Mouse (Mus musculus) stomach, postnatal 0 days (tissue): ENCODE results near the gene Bcor. TPM values are rescaled to one million over a fixed set of nuclear protein-coding genes. Genes with fewer than 3 reads are reported as not detected.

Experiments
- ATAC-seq: fragments of 200-750 bp; cut with Nextera tagmentation; 2 replicates; pipeline ENCODE4 v1.8.0; 2017; ENCODE audit not compliant: low FRiP score, low TSS enrichment
- DNase-seq: peaks from one replicate; pipeline ENCODE4 v3.0.0-alpha.2; 2016; ENCODE audit warnings: low spot score
- H3K27ac ChIP-seq: fragments of 300-500 bp; sonication (generic); replicated peaks from 2 replicates; pipeline ENCODE4 v1.5.1; 2014; ENCODE audit warnings: mild to moderate bottlenecking, control low read depth
- H3K27me3 ChIP-seq: fragments of 300-500 bp; sonication (generic); 2 replicates; pipeline ENCODE4 v1.6.1; 2014; ENCODE audit warnings: low read length; ENCODE audit not compliant: control insufficient read depth, insufficient read depth
- H3K36me3 ChIP-seq: fragments of 300-500 bp; sonication (generic); 2 replicates; pipeline ENCODE4 v1.6.1; 2014; ENCODE audit warnings: low read length, mixed read lengths; ENCODE audit not compliant: control insufficient read depth, insufficient read depth
- H3K4me1 ChIP-seq: fragments of 300-500 bp; sonication (generic); replicated peaks from 2 replicates; pipeline ENCODE4 v1.6.1; 2014; ENCODE audit warnings: antibody characterized with exemption; ENCODE audit not compliant: control insufficient read depth, insufficient read depth
- H3K4me2 ChIP-seq: fragments of 300-500 bp; sonication (generic); replicated peaks from 2 replicates; pipeline ENCODE4 v1.6.1; 2014; ENCODE audit warnings: low read depth, mild to moderate bottlenecking, control low read depth, moderate library complexity
- H3K4me3 ChIP-seq: fragments of 300-500 bp; sonication (generic); 2 replicates; pipeline ENCODE4 v1.5.1; 2014; ENCODE audit warnings: low read depth, low read length, control low read depth
- H3K9ac ChIP-seq: fragments of 300-500 bp; sonication (generic); 2 replicates; pipeline ENCODE4 v1.6.1; 2014; ENCODE audit warnings: mild to moderate bottlenecking, low read length, control low read depth, mixed read lengths
- H3K9me3 ChIP-seq: fragments of 300-500 bp; sonication (generic); 2 replicates; pipeline ENCODE4 v1.6.1; 2016; ENCODE audit warnings: low read length; ENCODE audit not compliant: control insufficient read depth
- CTCF ChIP-seq: IDR thresholded peaks from 2 replicates; pipeline ENCODE4 v1.5.1; 2016; ENCODE audit warnings: antibody characterized with exemption, low read depth, mild to moderate bottlenecking, moderate library complexity
- EP300 ChIP-seq: optimal IDR thresholded peaks from 2 replicates; pipeline ENCODE3; 2016; ENCODE audit warnings: antibody characterized with exemption
- WGBS: fragments of 180-500 bp; shearing (Covaris S2); extraction: QIAGEN DNeasy Blood & Tissue Kit; methylation state at CpG from one replicate; pipeline ENCODE4 v1.1.7; 2014; 5-methylcytosine and 5-hydroxymethylcytosine counted together
- polyA plus RNA-seq: library from polyadenylated mRNA; unstranded; fragments of >200 nt; fragmentation: Nextera tagmentation; extraction: Ambion mirVana; gene quantifications from 2 replicates; pipeline ENCODE4 v1.2.1, GENCODE M21; 2015

Bcor gene
- polyA plus RNA-seq, 1 experiment from 2014 or later, result 5.5 TPM

- peak overlapping the region; percentile 79 for H3K4me2 ChIP-seq
- H3K27ac ChIP-seq, result peak overlapping the region; percentile 94
- 4% methylated on average over 45 of the region's 70 CpGs for WGBS
- H3K9me3 ChIP-seq, result no peaks in the 10 kb centered on the region
- no peaks in the 10 kb centered on the region for H3K4me1 ChIP-seq
- H3K4me3 ChIP-seq, result peak overlapping the region; percentile 46
- ATAC-seq (peak; percentile 5), DNase-seq (peak; percentile 54)
- no peaks in the 10 kb centered on the region for H3K27me3 ChIP-seq
- H3K9ac ChIP-seq, result peak overlapping the region; percentile 63
- no peak for TF ChIP-seq EP300
- TF ChIP-seq CTCF, result no peak
- no peaks in the 10 kb centered on the region for H3K36me3 ChIP-seq
Measured at GRCm38 (mm10) chrX:12086674-12087510, 73.3 kb downstream of the Bcor start.

GRCm38 (mm10) chrX:12085949-12086348, 74.2 kb downstream of the Bcor start:
- H3K4me3 ChIP-seq, result no peak overlapping the region
- no peaks in the 10 kb centered on the region for H3K36me3 ChIP-seq
- DNase-seq, result no peak
- no peaks in the 10 kb centered on the region for H3K9me3 ChIP-seq
- no peaks in the 10 kb centered on the region for H3K27me3 ChIP-seq
- TF ChIP-seq EP300, result no peak
- no peak for TF ChIP-seq CTCF
- no peak for ATAC-seq
- no peak overlapping the region for H3K9ac ChIP-seq
- H3K4me2 ChIP-seq, result no peak overlapping the region
- 55% methylated on average over 10 of the region's 10 CpGs for WGBS
- no peaks in the 10 kb centered on the region for H3K4me1 ChIP-seq
- no peak overlapping the region for H3K27ac ChIP-seq

- DNase-seq (no peak), ATAC-seq (no peak)
- Histone ChIP-seq H3K36me3 (no peaks in the 10 kb centered on the region), H3K9ac (no peak overlapping the region), H3K4me2 (no peak overlapping the region), H3K27ac (no peak overlapping the region), H3K4me1 (no peaks in the 10 kb centered on the region), H3K4me3 (no peak overlapping the region), H3K27me3 (no peaks in the 10 kb centered on the region), H3K9me3 (no peaks in the 10 kb centered on the region)
- TF ChIP-seq CTCF (no peak), EP300 (no peak)
- WGBS, result 43% methylated on average over 18 of the region's 18 CpGs
Measured at GRCm38 (mm10) chrX:12085290-12085689, 74.9 kb downstream of the Bcor start.

GRCm38 (mm10) chrX:12084698-12085097, 75.5 kb downstream of the Bcor start:
- Histone ChIP-seq H3K9ac (no peak overlapping the region), H3K9me3 (no peaks in the 10 kb centered on the region), H3K4me1 (no peaks in the 10 kb centered on the region), H3K4me3 (no peak overlapping the region), H3K27me3 (no peaks in the 10 kb centered on the region), H3K4me2 (no peak overlapping the region), H3K36me3 (no peaks in the 10 kb centered on the region), H3K27ac (no peak overlapping the region)
- DNase-seq (no peak), ATAC-seq (no peak)
- WGBS, result 64% methylated on average over 4 of the region's 4 CpGs
- TF ChIP-seq CTCF (no peak), EP300 (no peak)

GRCm38 (mm10) chrX:12083631-12084030, 76.5 kb downstream of the Bcor start:
- TF ChIP-seq EP300, result no peak
- TF ChIP-seq CTCF, result no peak
- Histone ChIP-seq H3K36me3 (no peaks in the 10 kb centered on the region), H3K9ac (no peak overlapping the region), H3K4me1 (no peaks in the 10 kb centered on the region), H3K4me3 (no peak overlapping the region), H3K27me3 (no peaks in the 10 kb centered on the region), H3K4me2 (no peak overlapping the region), H3K9me3 (no peaks in the 10 kb centered on the region), H3K27ac (no peak overlapping the region)
- 54% methylated on average over 10 of the region's 10 CpGs for WGBS
- ATAC-seq (no peak), DNase-seq (no peak)

GRCm38 (mm10) chrX:12082736-12083135, 77.4 kb downstream of the Bcor start:
- Histone ChIP-seq H3K4me3 (no peak overlapping the region), H3K4me2 (no peak overlapping the region), H3K4me1 (no peaks in the 10 kb centered on the region), H3K36me3 (no peaks in the 10 kb centered on the region), H3K9me3 (no peaks in the 10 kb centered on the region), H3K27me3 (no peaks in the 10 kb centered on the region), H3K9ac (no peak overlapping the region), H3K27ac (no peak overlapping the region)
- no peak for TF ChIP-seq CTCF
- TF ChIP-seq EP300, result no peak
- DNase-seq, result no peak
- 36% methylated on average over 15 of the region's 16 CpGs for WGBS
- ATAC-seq, result no peak
